Mouse (Mus musculus): ENCODE results near the gene Romo1. TPM values are rescaled to one million over a fixed set of nuclear protein-coding genes. Genes with fewer than 3 reads are reported as not detected.
A peak's percentile ranks its signal among the peaks of the same experiment; 100 is the strongest.
"Not testable (repeated sequence)": the region's sequence is repeated elsewhere in the genome, so short reads cannot be mapped to it uniquely, and the experiment has no call there.

Romo1 gene
- polyA plus RNA-seq, 1 experiment from 2014 or later, result 424 TPM

DNA sequence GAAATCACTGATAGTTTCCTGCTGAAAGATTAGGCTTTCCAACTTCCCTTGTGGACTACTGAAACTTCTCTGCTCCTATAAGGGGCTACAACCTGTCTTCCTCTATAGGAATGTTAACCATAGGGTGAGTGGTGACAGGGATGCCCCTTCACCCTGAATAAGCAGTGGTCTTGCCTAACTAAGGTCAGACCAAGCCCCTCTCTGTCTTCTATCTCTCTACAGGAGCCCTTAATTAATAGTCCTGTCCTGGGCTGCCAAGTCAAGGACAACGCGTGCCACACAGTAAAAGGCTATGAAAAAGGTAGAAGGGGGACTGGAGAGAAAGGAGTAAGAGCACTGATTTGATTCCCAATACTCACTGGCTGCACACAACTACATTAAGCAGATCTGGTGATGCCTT is 37.8 kb downstream of the Romo1 start:
- H3K27me3 ChIP-seq (replicated peaks; ENCODE audit: control insufficient read depth, insufficient read depth, low read length), result no peaks in the 10 kb centered on the region
- no peak overlapping the region for H3K27ac ChIP-seq (ENCODE audit: low read depth, low read length)
- no peak for TF ChIP-seq CTCF (IDR thresholded peaks at IDR 0.05; ENCODE audit: low read depth)

DNA sequence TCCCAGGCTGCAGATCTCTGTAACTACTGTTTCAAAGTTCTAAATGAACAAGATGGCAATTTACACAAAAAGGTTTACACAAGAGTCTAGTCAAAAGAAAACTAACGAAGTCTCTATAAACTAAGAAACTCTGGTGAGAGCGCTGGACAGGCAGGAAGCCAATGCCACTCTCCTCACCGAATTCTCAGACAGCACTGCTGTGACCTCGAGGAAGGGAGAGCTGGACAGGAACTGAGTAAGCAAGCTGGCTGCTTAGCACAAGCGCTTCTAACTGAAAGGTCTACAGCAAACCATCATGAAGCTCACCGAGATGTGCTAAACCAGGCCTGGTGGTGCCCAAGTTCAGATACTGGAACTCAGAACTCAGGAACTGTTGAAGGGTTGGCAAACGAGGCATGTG is 45.4 kb downstream of the Romo1 start:
- H3K36me3 ChIP-seq (ENCODE audit: control insufficient read depth, insufficient read depth); H3K27me3 ChIP-seq (replicated peaks; ENCODE audit: control insufficient read depth, insufficient read depth, low read length); H3K9me3 ChIP-seq (ENCODE audit: control insufficient read depth); H3K9ac ChIP-seq (ENCODE audit: low read depth, low read length); H3K4me3 ChIP-seq (ENCODE audit: low read depth, low read length); H3K4me2 ChIP-seq (replicated peaks; ENCODE audit: low read depth); H3K27ac ChIP-seq (ENCODE audit: low read depth, low read length); H3K4me1 ChIP-seq (replicated peaks; ENCODE audit: control insufficient read depth, insufficient read depth, low read length); ATAC-seq: not testable (repeated sequence)
- 72% methylated on average over 7 of the region's 7 CpGs for WGBS

More for the DNA sequence above, 37.8 kb downstream of the Romo1 start:
- no peak overlapping the region for H3K4me2 ChIP-seq (replicated peaks; ENCODE audit: low read depth)
- no peaks in the 10 kb centered on the region for H3K9me3 ChIP-seq (ENCODE audit: control insufficient read depth)
- no peak for ATAC-seq
- peaks cover 12% of the 10 kb centered on the region for H3K36me3 ChIP-seq (ENCODE audit: control insufficient read depth, insufficient read depth)
- H3K4me1 ChIP-seq (replicated peaks; ENCODE audit: control insufficient read depth, insufficient read depth, low read length), result peaks cover 3% of the 10 kb centered on the region; the same call in 1 of the 2 replicates
- no peak overlapping the region for H3K4me3 ChIP-seq (ENCODE audit: low read depth, low read length)
- WGBS, result 71% methylated on average over 2 of the region's 2 CpGs
- H3K9ac ChIP-seq (ENCODE audit: low read depth, low read length), result no peak overlapping the region

DNA sequence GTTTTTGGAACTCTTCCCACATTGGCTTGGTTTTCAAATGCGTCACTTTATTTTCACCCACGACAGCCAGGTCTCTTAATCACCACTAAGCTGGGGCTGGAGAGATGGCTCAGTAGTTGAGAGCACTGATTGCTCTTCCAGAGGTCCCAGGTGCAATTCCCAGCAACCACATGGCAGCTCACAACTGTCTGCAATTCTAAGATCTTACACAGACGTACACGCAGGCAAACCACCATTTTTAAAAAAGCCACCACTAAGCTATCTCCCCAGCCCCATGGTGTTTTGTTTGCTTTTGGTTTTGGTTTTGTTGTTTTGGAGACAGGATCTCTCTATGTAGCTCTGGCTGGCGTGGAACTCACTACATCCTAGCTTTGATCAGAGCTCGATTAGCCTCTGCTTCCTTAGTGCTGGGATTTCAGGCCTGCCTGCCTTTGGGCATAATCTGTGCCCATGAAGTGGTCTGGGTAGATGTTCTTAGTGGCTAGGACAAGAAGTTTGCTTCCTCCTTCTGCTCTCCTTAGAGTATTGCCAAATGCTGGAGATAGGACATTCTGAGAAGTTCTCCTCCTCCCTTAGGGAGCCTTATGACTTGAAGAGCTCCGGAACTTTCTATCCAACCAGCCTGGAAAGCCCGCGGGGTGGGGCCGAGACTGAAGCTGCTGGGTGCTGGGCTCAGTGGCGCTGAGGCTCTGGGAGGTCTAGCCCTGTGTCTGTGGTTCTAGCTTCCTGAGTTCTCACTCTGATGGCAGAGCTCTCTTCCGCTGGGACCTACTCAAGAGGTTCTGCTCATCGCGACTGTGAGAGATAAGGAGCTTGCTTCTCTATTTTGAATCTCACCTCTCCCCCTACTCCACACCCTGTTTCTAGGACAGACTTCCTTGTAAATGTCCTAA is 46.4 kb downstream of the Romo1 start:
- no peaks in the 10 kb centered on the region for H3K4me1 ChIP-seq (replicated peaks; ENCODE audit: control insufficient read depth, insufficient read depth, low read length)
- no peaks in the 10 kb centered on the region for H3K9me3 ChIP-seq (ENCODE audit: control insufficient read depth)
- H3K27ac ChIP-seq (ENCODE audit: low read depth, low read length), result no peak overlapping the region
- ATAC-seq, result no peak
- no peak overlapping the region for H3K4me2 ChIP-seq (replicated peaks; ENCODE audit: low read depth)
- no peak overlapping the region for H3K4me3 ChIP-seq (ENCODE audit: low read depth, low read length)
- no peak overlapping the region for H3K9ac ChIP-seq (ENCODE audit: low read depth, low read length)
- TF ChIP-seq CTCF (IDR thresholded peaks at IDR 0.05; ENCODE audit: low read depth), result no peak
- no peaks in the 10 kb centered on the region for H3K27me3 ChIP-seq (replicated peaks; ENCODE audit: control insufficient read depth, insufficient read depth, low read length)
- 76% methylated on average over 14 of the region's 14 CpGs for WGBS
- no peaks in the 10 kb centered on the region for H3K36me3 ChIP-seq (ENCODE audit: control insufficient read depth, insufficient read depth)

DNA sequence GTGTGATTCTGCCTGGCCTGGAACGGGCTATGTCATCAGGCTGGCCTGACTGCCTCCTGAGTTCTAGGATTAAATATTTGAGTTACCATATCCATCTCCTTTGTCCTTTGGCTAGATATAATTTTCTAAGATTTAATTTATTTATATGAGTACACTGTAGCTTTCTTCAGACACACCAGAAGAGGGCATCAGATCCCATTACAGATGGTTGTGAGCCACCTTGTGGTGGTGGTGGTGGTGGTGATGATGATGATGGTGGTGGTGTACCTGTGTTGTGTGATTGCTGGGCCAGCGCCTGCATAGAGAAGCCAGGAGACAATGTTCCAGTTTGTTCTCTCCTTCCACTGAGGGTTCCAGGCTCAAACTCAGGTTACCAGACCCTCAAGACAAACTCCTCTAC is 47.7 kb downstream of the Romo1 start:
- no peaks in the 10 kb centered on the region for H3K9me3 ChIP-seq (ENCODE audit: control insufficient read depth)
- no peak overlapping the region for H3K4me2 ChIP-seq (replicated peaks; ENCODE audit: low read depth)
- 93% methylated on average over 2 of the region's 2 CpGs for WGBS
- H3K36me3 ChIP-seq (ENCODE audit: control insufficient read depth, insufficient read depth), result no peaks in the 10 kb centered on the region
- ATAC-seq, result no peak
- peak; percentile 32 for TF ChIP-seq CTCF (IDR thresholded peaks at IDR 0.05; ENCODE audit: low read depth)
- no peak overlapping the region for H3K27ac ChIP-seq (ENCODE audit: low read depth, low read length)
- no peak overlapping the region for H3K4me3 ChIP-seq (ENCODE audit: low read depth, low read length)
- no peaks in the 10 kb centered on the region for H3K4me1 ChIP-seq (replicated peaks; ENCODE audit: control insufficient read depth, insufficient read depth, low read length)
- no peaks in the 10 kb centered on the region for H3K27me3 ChIP-seq (replicated peaks; ENCODE audit: control insufficient read depth, insufficient read depth, low read length)
- H3K9ac ChIP-seq (ENCODE audit: low read depth, low read length), result no peak overlapping the region

DNA sequence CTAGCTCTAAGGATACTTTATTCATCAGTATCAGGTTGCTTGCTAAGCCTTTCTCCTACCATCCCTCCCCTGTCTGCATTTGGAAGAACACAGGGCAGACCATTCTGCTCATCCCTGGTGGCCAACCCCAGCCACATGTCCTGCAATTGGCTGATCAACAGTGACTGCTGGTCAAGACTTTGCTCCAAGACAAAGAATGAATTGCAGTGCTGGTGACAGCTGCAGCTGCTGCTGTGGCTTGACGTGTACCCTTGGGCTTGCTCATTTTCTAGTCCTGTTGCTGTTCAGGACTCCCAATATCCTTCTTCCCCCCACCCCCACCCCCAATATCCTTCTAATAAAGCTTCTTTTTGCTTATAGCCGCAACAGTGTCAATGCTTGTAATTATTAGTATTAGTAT is 48.2 kb downstream of the Romo1 start:
- H3K4me1 ChIP-seq (replicated peaks; ENCODE audit: control insufficient read depth, insufficient read depth, low read length), result no peaks in the 10 kb centered on the region
- TF ChIP-seq CTCF (IDR thresholded peaks at IDR 0.05; ENCODE audit: low read depth), result no peak
- H3K27ac ChIP-seq (ENCODE audit: low read depth, low read length), result no peak overlapping the region
- no peak overlapping the region for H3K9ac ChIP-seq (ENCODE audit: low read depth, low read length)
- H3K4me2 ChIP-seq (replicated peaks; ENCODE audit: low read depth), result no peak overlapping the region
- ATAC-seq, result no peak
- no peak overlapping the region for H3K4me3 ChIP-seq (ENCODE audit: low read depth, low read length)
- no peaks in the 10 kb centered on the region for H3K9me3 ChIP-seq (ENCODE audit: control insufficient read depth)
- WGBS, result 84% methylated on average over 2 of the region's 2 CpGs
- no peaks in the 10 kb centered on the region for H3K36me3 ChIP-seq (ENCODE audit: control insufficient read depth, insufficient read depth)
- H3K27me3 ChIP-seq (replicated peaks; ENCODE audit: control insufficient read depth, insufficient read depth, low read length), result no peaks in the 10 kb centered on the region

DNA sequence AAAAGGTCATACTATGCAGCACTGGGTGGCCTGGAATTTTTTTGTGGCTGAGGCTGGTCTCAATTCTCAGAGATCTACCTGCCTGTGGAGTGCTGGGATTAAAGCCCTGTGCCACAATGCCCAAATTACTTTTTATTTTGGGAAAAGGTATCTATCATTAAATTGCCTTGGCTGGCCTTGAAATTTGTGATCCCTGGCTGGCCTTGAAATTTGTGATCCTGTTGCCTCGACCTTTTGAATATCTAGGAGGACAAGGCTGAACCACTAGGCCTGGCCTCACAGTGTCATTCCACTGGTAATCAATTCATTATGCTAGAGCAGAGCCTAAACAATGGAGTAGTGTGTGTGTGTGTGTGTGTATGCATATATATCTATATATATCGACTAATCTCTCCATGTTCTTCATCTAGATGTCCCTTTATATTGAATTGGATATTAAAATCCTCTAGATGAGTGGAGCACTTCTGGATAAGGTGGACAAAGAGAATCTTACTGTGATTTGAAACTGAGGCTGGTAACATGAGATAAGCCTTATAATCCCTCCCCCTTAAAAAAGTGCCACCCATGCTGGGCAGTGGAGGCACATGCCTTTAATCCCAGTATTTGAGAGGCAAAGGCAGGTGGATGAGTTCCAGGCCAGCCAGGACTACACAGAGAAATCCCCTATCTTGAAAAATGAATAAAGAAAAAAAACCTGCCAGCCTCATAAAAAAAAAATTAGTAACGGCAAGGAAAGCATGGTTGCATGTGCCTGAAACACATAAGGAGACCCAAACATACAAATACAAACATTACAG is 49.4 kb downstream of the Romo1 start:
- Histone ChIP-seq H3K9me3 (ENCODE audit: control insufficient read depth) (no peaks in the 10 kb centered on the region), H3K9ac (ENCODE audit: low read depth, low read length) (no peak overlapping the region), H3K27me3 (replicated peaks; ENCODE audit: control insufficient read depth, insufficient read depth, low read length) (no peaks in the 10 kb centered on the region), H3K36me3 (ENCODE audit: control insufficient read depth, insufficient read depth) (no peaks in the 10 kb centered on the region), H3K4me1 (replicated peaks; ENCODE audit: control insufficient read depth, insufficient read depth, low read length) (no peaks in the 10 kb centered on the region), H3K27ac (ENCODE audit: low read depth, low read length) (no peak overlapping the region), H3K4me2 (replicated peaks; ENCODE audit: low read depth) (no peak overlapping the region), H3K4me3 (ENCODE audit: low read depth, low read length) (no peak overlapping the region)
- 78% methylated on average over 3 of the region's 3 CpGs for WGBS
- TF ChIP-seq CTCF (IDR thresholded peaks at IDR 0.05; ENCODE audit: low read depth), result no peak
- no peak for ATAC-seq

Measured in intestine, postnatal 0 days (tissue).